Mouse (Mus musculus) CH12F3 (cell line): Measurements from ENCODE around the gene Vmp1.

Experiments used
- in situ Hi-C: fragments of 300-500 bp; cut with MboI; formaldehyde crosslinking; loops from 2 replicates; pipeline ENCODE4 v1.14.3; 2020; ENCODE audit warnings: low sequenced_read_pairs

Vmp1 gene

GRCm38 (mm10) chr11:86641714-86642113, 41.9 kb downstream of the Vmp1 start:
- in situ Hi-C loops, result no loop called here

GRCm38 (mm10) chr11:86637697-86638096, 45.9 kb downstream of the Vmp1 start:
- in situ Hi-C loops, result loop anchor here (5.0 kb wide), 1 partner anchor 55 kb away; no protein-coding TSS in a partner anchor

GRCm38 (mm10) chr11:86634396-86634795, 49.2 kb downstream of the Vmp1 start:
- in situ Hi-C loops, result no loop called here

GRCm38 (mm10) chr11:86629941-86630340, 53.7 kb downstream of the Vmp1 start:
- in situ Hi-C loops, result no loop called here

GRCm38 (mm10) chr11:86629445-86629844, 54.2 kb downstream of the Vmp1 start:
- in situ Hi-C loops, result no loop called here

GRCm38 (mm10) chr11:86628448-86628847, 55.2 kb downstream of the Vmp1 start:
- in situ Hi-C loops, result no loop called here

- in situ Hi-C loops, result no loop called here
These were observed 56.0 kb downstream of the Vmp1 start for GRCm38 (mm10) chr11:86627649-86628048.

GRCm38 (mm10) chr11:86626714-86627113, 56.9 kb downstream of the Vmp1 start:
- in situ Hi-C loops, result no loop called here

- in situ Hi-C loops, result no loop called here
These were observed 59.2 kb downstream of the Vmp1 start for GRCm38 (mm10) chr11:86624237-86624941.

- in situ Hi-C loops, result no loop called here
These were observed 60.1 kb downstream of the Vmp1 start for GRCm38 (mm10) chr11:86623402-86624010.

GRCm38 (mm10) chr11:86622191-86622912, 61.3 kb downstream of the Vmp1 start:
- in situ Hi-C loops, result no loop called here

- in situ Hi-C loops, result no loop called here
These were observed 62.5 kb downstream of the Vmp1 start for GRCm38 (mm10) chr11:86621139-86621538.

- in situ Hi-C loops, result no loop called here
These were observed 64.9 kb downstream of the Vmp1 start for GRCm38 (mm10) chr11:86618548-86619335.

GRCm38 (mm10) chr11:86614607-86615006, 69.0 kb downstream of the Vmp1 start:
- in situ Hi-C loops, result no loop called here

- in situ Hi-C loops, result no loop called here
These were observed 69.5 kb downstream of the Vmp1 start for GRCm38 (mm10) chr11:86614056-86614530.

- in situ Hi-C loops, result no loop called here
These were observed 71.6 kb downstream of the Vmp1 start for GRCm38 (mm10) chr11:86611991-86612390.

- in situ Hi-C loops, result no loop called here
These were observed 73.4 kb downstream of the Vmp1 start for GRCm38 (mm10) chr11:86610239-86610638.

- in situ Hi-C loops, result no loop called here
These were observed 75.8 kb downstream of the Vmp1 start for GRCm38 (mm10) chr11:86607808-86608350.

GRCm38 (mm10) chr11:86606621-86607339, 76.9 kb downstream of the Vmp1 start:
- in situ Hi-C loops, result no loop called here
